Mouse (Mus musculus): ENCODE measurements around the gene Stip1. TPM values are rescaled to one million over a fixed set of nuclear protein-coding genes. Genes with fewer than 3 reads are reported as not detected.

Stip1 gene
- polyA plus RNA-seq (2015; fragmentation: Nextera tagmentation; extraction: Ambion mirVana) = 131 and 149 TPM in 2 replicates

DNA sequence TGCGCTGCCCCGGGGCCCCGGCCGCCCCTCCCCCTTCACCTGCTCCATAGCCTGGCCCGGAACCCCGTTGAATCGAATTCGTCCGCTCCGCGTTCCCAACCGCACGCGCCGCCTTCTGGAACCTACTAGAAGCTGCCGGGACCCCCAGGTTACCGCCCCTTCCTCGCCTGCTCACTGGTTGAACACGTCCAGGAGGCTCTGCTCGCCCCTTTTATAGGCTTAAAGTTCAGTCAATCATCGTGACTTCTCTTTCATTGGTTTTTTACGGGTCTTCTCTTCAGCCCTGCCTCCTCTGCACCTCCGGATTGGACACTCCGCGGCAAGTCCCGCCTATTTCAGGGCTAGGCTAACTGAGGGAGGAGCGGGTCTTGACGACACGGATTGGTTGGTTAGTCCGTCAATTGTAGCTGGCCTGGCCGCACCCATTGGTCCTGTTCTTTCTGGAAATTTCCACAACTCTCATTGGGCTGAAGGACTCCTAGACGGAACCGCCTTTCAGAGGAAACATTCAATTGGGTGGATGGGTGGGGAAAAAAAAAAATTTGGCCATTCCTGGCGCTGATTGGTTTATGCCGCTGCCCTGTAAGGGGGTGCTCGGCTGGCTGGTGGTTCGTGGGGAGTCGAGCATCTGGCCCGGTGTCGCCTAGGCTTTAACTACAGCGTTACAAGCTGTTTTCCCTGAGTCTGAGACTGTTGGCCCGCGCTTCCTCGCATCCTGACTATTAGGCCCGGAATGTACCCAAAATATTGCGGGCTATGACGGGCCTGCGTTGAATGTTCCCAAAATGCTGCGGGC, at the start of gene Stip1:
Gene Stip1, minus strand, starts transcription at position 127 of the 796 bp plus-strand sequence.
- TF ChIP-seq CTCF (IDR thresholded peaks at IDR 0.05; ENCODE audit: low read depth) = peak; percentile 60
- ATAC-seq (replicated peaks; ENCODE audit: low FRiP score, low read depth) (peak; percentile 99), DNase-seq (ENCODE audit: low spot score) (peak; percentile 100)
- no peaks in the 10 kb centered on the region for H3K9me3 ChIP-seq (replicated peaks; ENCODE audit: low read length)
- peaks cover 3% of the 10 kb centered on the region; the same call in 1 of the 2 replicates for H3K36me3 ChIP-seq (ENCODE audit: insufficient read depth, low read length)
- peak within 1 kb of the TSS; percentile 87 for H3K27ac ChIP-seq
- H3K4me1 ChIP-seq (replicated peaks; ENCODE audit: insufficient read depth, low read length) = peaks cover 10% of the 10 kb centered on the region; the same call in 1 of the 2 replicates
- no peaks in the 10 kb centered on the region for H3K27me3 ChIP-seq (ENCODE audit: insufficient read depth, low read length)
- peak within 1 kb of the TSS; percentile 94 for H3K4me3 ChIP-seq (replicated peaks; ENCODE audit: low read depth, low read length)
- peak within 1 kb of the TSS; percentile 65 for H3K4me2 ChIP-seq (ENCODE audit: low read length)
- H3K9ac ChIP-seq (ENCODE audit: low read depth, low read length) = peak within 1 kb of the TSS; percentile 91
- under 1% methylated on average over 49 of the region's 49 CpGs for WGBS

- 0 out of 2 replicates have a peak, but pooled peaks cover 14% of the 10 kb centered on the region for H3K4me1 ChIP-seq (replicated peaks; ENCODE audit: insufficient read depth, low read length)
- DNase-seq (ENCODE audit: low spot score) = no peak
- no peak overlapping the region for H3K9ac ChIP-seq (ENCODE audit: low read depth, low read length)
- 73% methylated on average over 5 of the region's 5 CpGs for WGBS
- H3K36me3 ChIP-seq (ENCODE audit: insufficient read depth, low read length) = no peaks in the 10 kb centered on the region
- no peaks in the 10 kb centered on the region for H3K27me3 ChIP-seq (ENCODE audit: insufficient read depth, low read length)
- no peak for ATAC-seq (replicated peaks; ENCODE audit: low FRiP score, low read depth)
- H3K4me2 ChIP-seq (ENCODE audit: low read length) = no peak overlapping the region
- no peak for TF ChIP-seq CTCF (IDR thresholded peaks at IDR 0.05; ENCODE audit: low read depth)
- H3K27ac ChIP-seq = no peak overlapping the region
- no peaks in the 10 kb centered on the region for H3K9me3 ChIP-seq (replicated peaks; ENCODE audit: low read length)
- no peak overlapping the region for H3K4me3 ChIP-seq (replicated peaks; ENCODE audit: low read depth, low read length)
Observed at GRCm38 (mm10) chr19:7089050-7089449, 49.3 kb upstream of the Stip1 start.

DNA sequence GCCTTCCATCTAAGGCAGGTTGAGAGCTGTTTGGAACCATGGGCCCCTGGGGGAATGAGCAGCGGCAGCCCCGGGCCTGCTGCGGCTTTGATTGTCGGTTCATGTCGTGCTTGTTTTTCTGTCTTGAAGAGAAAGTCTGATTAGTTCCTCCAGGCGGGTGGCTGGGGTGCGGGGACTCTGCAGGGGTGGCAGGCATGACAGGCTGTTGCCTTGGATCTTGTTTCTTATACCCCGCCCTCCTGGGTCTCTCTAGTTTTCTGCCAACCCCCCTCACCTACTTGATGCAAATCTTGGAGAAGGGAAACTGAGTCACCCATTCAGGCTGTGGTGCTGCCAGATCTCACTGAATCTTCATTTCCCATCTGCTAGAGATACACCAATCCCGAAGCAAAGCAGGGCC, 48.8 kb upstream of the Stip1 start:
- Histone ChIP-seq H3K9ac (ENCODE audit: low read depth, low read length) (no peak overlapping the region), H3K9me3 (replicated peaks; ENCODE audit: low read length) (no peaks in the 10 kb centered on the region), H3K27ac (no peak overlapping the region), H3K4me1 (replicated peaks; ENCODE audit: insufficient read depth, low read length) (0 out of 2 replicates have a peak, but pooled peaks cover 14% of the 10 kb centered on the region), H3K27me3 (ENCODE audit: insufficient read depth, low read length) (no peaks in the 10 kb centered on the region), H3K4me3 (replicated peaks; ENCODE audit: low read depth, low read length) (no peak overlapping the region), H3K4me2 (ENCODE audit: low read length) (no peak overlapping the region), H3K36me3 (ENCODE audit: insufficient read depth, low read length) (no peaks in the 10 kb centered on the region)
- ATAC-seq (replicated peaks; ENCODE audit: low FRiP score, low read depth) = no peak
- TF ChIP-seq CTCF (IDR thresholded peaks at IDR 0.05; ENCODE audit: low read depth) = no peak
- no peak for DNase-seq (ENCODE audit: low spot score)
- WGBS = 30% methylated on average over 9 of the region's 9 CpGs

- no peak for TF ChIP-seq CTCF (IDR thresholded peaks at IDR 0.05; ENCODE audit: low read depth)
- Histone ChIP-seq H3K9ac (ENCODE audit: low read depth, low read length) (no peak overlapping the region), H3K4me1 (replicated peaks; ENCODE audit: insufficient read depth, low read length) (0 out of 2 replicates have a peak, but pooled peaks cover 4% of the 10 kb centered on the region), H3K9me3 (replicated peaks; ENCODE audit: low read length) (no peaks in the 10 kb centered on the region), H3K36me3 (ENCODE audit: insufficient read depth, low read length) (no peaks in the 10 kb centered on the region), H3K27me3 (ENCODE audit: insufficient read depth, low read length) (no peaks in the 10 kb centered on the region), H3K27ac (no peak overlapping the region), H3K4me2 (ENCODE audit: low read length) (no peak overlapping the region), H3K4me3 (replicated peaks; ENCODE audit: low read depth, low read length) (no peak overlapping the region)
- ATAC-seq (replicated peaks; ENCODE audit: low FRiP score, low read depth) (no peak), DNase-seq (ENCODE audit: low spot score) (no peak)
- WGBS = 23% methylated on average over 15 of the region's 15 CpGs
Observed at GRCm38 (mm10) chr19:7084734-7085133, 45.0 kb upstream of the Stip1 start.

GRCm38 (mm10) chr19:7083035-7083794, 43.4 kb upstream of the Stip1 start:
- DNase-seq (ENCODE audit: low spot score) (no peak), ATAC-seq (replicated peaks; ENCODE audit: low FRiP score, low read depth) (no peak)
- TF ChIP-seq CTCF (IDR thresholded peaks at IDR 0.05; ENCODE audit: low read depth) = no peak
- Histone ChIP-seq H3K36me3 (ENCODE audit: insufficient read depth, low read length) (no peaks in the 10 kb centered on the region), H3K4me2 (ENCODE audit: low read length) (no peak overlapping the region), H3K27me3 (ENCODE audit: insufficient read depth, low read length) (no peaks in the 10 kb centered on the region), H3K4me1 (replicated peaks; ENCODE audit: insufficient read depth, low read length) (0 out of 2 replicates have a peak, but pooled peaks cover 4% of the 10 kb centered on the region), H3K27ac (no peak overlapping the region), H3K9me3 (replicated peaks; ENCODE audit: low read length) (no peaks in the 10 kb centered on the region), H3K9ac (ENCODE audit: low read depth, low read length) (no peak overlapping the region), H3K4me3 (replicated peaks; ENCODE audit: low read depth, low read length) (no peak overlapping the region)
- 63% methylated on average over 14 of the region's 14 CpGs for WGBS

Data from kidney, postnatal 0 days (tissue).